Mouse (Mus musculus): Measurements from ENCODE around the gene Rxfp3. TPM values are rescaled to one million over a fixed set of nuclear protein-coding genes. Genes with fewer than 3 reads are reported as not detected.

The Rxfp3 gene
- total RNA-seq, 1 experiment from 2014 or later = not detected

Other genes with a start within 250 kb of the Rxfp3 start
- not detected in 3 replicates for gene C1qtnf3, start 85.7 kb downstream of the Rxfp3 start, total RNA-seq (2017)
- gene Amacr, start 56.2 kb downstream of the Rxfp3 start, total RNA-seq (2017) = 2.7 to 3.7 TPM in 2 of 3 replicates, not detected in the other
- not detected in 3 replicates for gene Slc45a2, start 37.3 kb downstream of the Rxfp3 start, total RNA-seq (2017)
- 0.21 TPM in 1 of 3 replicates, not detected in the others for gene Adamts12, start 26.8 kb upstream of the Rxfp3 start, total RNA-seq (2017)

Measured in monocyte, adult 5-6 weeks (primary cell).